Mouse (Mus musculus) cortical plate, adult 2 months (tissue): ENCODE measurements around the gene Phactr1. TPM values are rescaled to one million over a fixed set of nuclear protein-coding genes. Genes with fewer than 3 reads are reported as not detected.
A peak's percentile ranks its signal among the peaks of the same experiment; 100 is the strongest.

Source experiments
- H3K27ac ChIP-seq: fragments of 200-500 bp; 2 replicates; pipeline ENCODE4 v1.5.1; 2012; ENCODE audit warnings: low read length, control low read depth, inconsistent platforms; ENCODE audit not compliant: insufficient read depth
- H3K4me1 ChIP-seq: fragments of 200-500 bp; 2 replicates; pipeline ENCODE4 v1.6.1; 2011; ENCODE audit warnings: low read length; ENCODE audit not compliant: control insufficient read depth, insufficient read depth
- H3K4me3 ChIP-seq: fragments of 200-500 bp; 2 replicates; pipeline ENCODE4 v1.5.1; 2011; ENCODE audit warnings: mild to moderate bottlenecking, low read length, control low read depth; ENCODE audit not compliant: insufficient read depth
- CTCF ChIP-seq: fragments of 200-500 bp; IDR thresholded peaks from 2 replicates; pipeline ENCODE4 v1.5.1; 2011; ENCODE audit warnings: mild to moderate bottlenecking, control low read depth, low read length; ENCODE audit not compliant: insufficient read depth; ENCODE audit errors: extremely low read depth
- POLR2A ChIP-seq: fragments of 200-500 bp; IDR thresholded peaks from 2 replicates; pipeline ENCODE4 v1.6.1; 2011; ENCODE audit warnings: mild to moderate bottlenecking, low read length, control low read depth; ENCODE audit not compliant: insufficient read depth; ENCODE audit errors: extremely low read depth
- polyA plus RNA-seq: library from polyadenylated mRNA; depleted of rRNA; stranded (reverse); fragments of >200 nt; gene quantifications from 2 replicates; pipeline ENCODE4 v1.2.3, GENCODE M21; 2012

Phactr1 gene
- polyA plus RNA-seq, 1 experiment: 206 TPM

DNA sequence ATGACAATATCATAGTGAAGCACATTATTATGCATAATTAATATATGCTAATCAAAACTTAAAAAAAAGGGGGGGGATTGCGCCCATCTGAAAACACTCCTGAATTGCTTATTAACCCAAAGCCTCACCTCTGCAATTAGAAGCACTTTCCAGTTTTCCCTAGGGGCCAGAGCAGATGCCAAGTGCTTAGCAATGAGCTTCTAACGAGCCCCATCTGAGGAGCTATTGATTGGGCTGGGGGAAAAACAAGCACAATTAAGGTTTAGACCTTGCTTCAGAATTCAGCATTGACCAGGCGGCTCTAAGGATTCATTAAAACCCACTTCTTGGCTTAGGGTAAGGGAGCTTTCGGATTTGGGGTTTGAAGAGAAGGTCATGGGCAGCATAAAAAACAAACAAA is 311.9 kb downstream of the Phactr1 start:
- H3K4me1 ChIP-seq: peaks cover 16% of the 10 kb centered on the region
- no peak overlapping the region for H3K4me3 ChIP-seq
- no peak overlapping the region for H3K27ac ChIP-seq
- TF ChIP-seq POLR2A: no peak
- no peak for TF ChIP-seq CTCF

DNA sequence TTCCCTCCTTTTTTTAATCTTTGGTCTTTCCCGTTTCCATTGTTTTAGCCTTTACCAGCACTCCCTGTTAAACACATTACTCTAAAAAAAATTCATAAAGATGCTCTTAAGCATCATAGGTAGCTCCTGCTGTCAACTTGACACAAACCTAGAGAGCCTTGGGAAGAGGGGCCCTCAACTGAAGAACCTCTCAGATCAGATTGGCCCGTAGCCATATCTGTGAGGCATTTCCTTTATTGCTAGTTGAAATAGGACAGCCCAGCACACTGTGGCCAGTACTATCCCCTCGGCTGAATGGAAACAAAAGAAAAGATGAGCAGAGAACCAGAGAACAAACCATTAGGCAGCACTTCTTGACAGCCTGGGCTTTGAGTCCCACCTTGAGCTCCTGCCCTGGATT is 313.9 kb downstream of the Phactr1 start:
- peaks cover 10% of the 10 kb centered on the region; the same call in 1 of the 2 replicates for H3K4me1 ChIP-seq

DNA sequence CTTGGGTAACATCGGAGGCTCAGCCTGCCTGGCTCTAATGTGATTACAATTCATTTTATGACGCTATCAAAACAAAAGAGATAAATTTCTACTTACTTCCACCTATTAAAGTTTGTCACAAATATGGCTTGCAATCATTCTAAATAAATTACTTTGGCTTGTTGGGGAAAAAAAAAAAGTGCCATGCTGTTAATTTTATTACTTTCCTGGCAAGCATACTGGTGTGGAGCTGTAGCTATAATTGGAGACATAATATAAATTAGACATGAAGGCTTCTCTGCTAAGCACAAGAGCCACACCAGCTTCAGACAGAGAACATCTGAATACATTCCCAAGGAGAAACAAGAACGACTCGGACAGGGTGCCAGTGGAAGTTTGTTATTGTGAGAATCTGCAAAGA is 315.8 kb downstream of the Phactr1 start:
- no peak for TF ChIP-seq POLR2A
- TF ChIP-seq CTCF: no peak
- Histone ChIP-seq H3K4me3 (no peak overlapping the region), H3K4me1 (peaks cover 5% of the 10 kb centered on the region; the same call in 1 of the 2 replicates), H3K27ac (no peak overlapping the region)

More for the DNA sequence above, 313.9 kb downstream of the Phactr1 start:
- H3K4me3 ChIP-seq: no peak overlapping the region
- no peak overlapping the region for H3K27ac ChIP-seq
- TF ChIP-seq POLR2A: no peak
- no peak for TF ChIP-seq CTCF

- H3K4me1 ChIP-seq: peaks cover 2% of the 10 kb centered on the region; the same call in 1 of the 2 replicates
- no peak overlapping the region for H3K4me3 ChIP-seq
- no peak overlapping the region for H3K27ac ChIP-seq
- TF ChIP-seq POLR2A (no peak), CTCF (no peak)
Observed at GRCm38 (mm10) chr13:42999287-42999686, 318.9 kb downstream of the Phactr1 start.

GRCm38 (mm10) chr13:43005131-43005579 is 324.7 kb downstream of the Phactr1 start:
- H3K4me3 ChIP-seq: no peak overlapping the region
- TF ChIP-seq POLR2A: no peak
- no peak for TF ChIP-seq CTCF
- H3K27ac ChIP-seq: peak overlapping the region; percentile 47; the same call in 1 of the 2 replicates
- peaks cover 7% of the 10 kb centered on the region; the same call in 1 of the 2 replicates for H3K4me1 ChIP-seq

DNA sequence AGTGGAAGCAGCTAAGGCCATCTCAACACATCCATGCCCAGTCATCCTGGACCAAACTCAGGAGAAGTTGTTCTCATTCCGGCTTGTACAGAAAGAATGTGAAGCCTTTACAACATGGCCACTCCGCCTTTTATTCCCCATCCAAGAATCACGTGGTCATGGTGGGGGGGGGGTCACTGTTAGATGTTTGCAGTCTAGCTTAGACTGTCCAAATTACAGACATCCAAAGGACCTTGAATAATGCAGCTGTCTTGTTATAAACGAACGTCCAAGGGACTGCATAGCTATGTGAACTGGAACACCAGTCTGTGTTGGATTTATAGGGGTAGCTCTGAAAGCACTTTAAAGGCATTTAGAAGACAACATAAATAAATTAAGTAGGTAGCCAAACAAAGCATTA is 328.0 kb downstream of the Phactr1 start:
- Histone ChIP-seq H3K4me1 (peaks cover 10% of the 10 kb centered on the region), H3K27ac (no peak overlapping the region), H3K4me3 (no peak overlapping the region)
- TF ChIP-seq POLR2A (no peak), CTCF (no peak)

DNA sequence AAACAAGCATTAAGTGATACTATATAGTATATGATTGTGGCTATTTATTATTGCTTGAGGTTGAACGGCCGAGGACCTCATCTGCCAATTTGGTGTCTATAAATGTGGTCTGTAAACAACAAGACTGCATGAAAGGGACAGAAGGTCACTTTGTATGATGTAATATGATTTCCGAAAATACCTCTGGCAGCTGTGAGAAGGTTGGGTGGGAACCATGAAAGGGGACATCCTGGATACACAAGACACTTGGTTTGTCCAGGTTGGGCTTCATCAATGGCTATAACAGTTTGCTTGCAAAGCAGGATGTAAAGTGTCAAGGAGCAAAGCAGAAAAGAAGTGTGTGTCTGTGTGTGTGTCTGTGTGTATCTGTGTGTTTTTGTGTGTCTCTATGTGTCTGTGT is 329.2 kb downstream of the Phactr1 start:
- Histone ChIP-seq H3K4me3 (no peak overlapping the region), H3K27ac (0 out of 2 replicates have a peak overlapping the region, but pooled peaks have one; percentile 59), H3K4me1 (peaks cover 10% of the 10 kb centered on the region)
- no peak for TF ChIP-seq CTCF
- TF ChIP-seq POLR2A: no peak

DNA sequence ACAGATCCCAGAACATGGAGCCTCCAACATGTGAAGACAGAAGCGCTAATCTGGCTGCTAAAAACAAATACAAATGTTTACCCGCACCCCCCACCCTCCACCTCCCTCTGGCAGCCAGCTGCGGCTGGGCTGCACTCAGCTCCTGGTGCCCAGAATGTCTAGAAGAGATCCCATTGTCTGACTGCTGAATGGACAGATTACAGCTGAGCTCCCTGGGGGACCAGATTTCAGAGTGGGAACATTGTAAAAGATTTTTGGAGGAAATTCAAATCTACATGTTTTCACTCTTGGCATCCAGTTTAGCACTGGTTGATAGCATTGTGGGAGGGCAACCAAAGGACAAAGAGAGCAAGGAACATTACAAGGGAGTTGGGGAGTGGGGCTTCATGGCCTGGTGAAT is 331.1 kb downstream of the Phactr1 start:
- no peak overlapping the region for H3K4me3 ChIP-seq
- TF ChIP-seq POLR2A (no peak), CTCF (no peak)
- peak overlapping the region; percentile 62; the same call in 1 of the 2 replicates for H3K27ac ChIP-seq
- peaks cover 8% of the 10 kb centered on the region for H3K4me1 ChIP-seq

GRCm38 (mm10) chr13:43013984-43014383 is 333.6 kb downstream of the Phactr1 start:
- TF ChIP-seq CTCF (no peak), POLR2A (no peak)
- Histone ChIP-seq H3K4me1 (peaks cover 8% of the 10 kb centered on the region), H3K27ac (no peak overlapping the region), H3K4me3 (no peak overlapping the region)

DNA sequence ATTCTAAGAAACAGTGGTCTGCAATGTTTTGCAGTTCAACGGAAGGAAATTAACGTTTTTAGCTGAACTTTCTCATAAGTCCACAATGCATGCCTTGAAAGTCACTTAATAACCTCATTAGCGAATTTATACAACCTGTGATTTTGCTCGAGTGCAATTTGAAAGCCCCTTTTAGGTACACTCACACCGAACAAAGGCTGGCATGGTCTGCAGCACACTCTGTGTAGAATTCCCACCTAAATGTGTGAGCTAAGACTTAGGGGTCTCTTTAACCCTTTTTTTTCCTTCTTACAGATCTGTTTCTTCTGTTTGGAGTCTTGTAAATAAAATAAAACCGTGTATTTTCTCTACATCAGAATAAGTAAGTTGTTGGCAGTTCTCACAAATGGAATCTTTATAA is 335.3 kb downstream of the Phactr1 start:
- Histone ChIP-seq H3K27ac (no peak overlapping the region), H3K4me3 (no peak overlapping the region), H3K4me1 (no peaks in the 10 kb centered on the region; the same call in 1 of the 2 replicates)
- TF ChIP-seq CTCF (no peak), POLR2A (no peak)

DNA sequence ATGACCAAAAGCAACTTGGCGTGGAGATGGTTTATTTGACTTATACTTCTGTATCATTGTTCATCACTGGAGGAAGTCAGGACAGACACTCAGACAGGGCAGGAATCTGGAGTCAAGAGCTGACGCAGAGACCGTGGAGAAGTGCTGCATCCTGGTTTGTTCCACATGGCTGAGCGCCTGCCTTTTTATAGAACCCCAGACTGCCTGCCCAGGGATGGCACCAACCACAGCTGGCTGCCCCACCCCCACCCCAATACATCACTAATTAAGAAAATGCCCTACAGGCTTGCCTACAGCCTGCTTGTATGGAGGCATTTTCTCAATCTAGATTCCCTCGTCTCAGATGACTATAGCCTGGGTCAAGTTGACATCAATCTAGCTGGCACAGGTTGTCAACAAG is 338.4 kb downstream of the Phactr1 start:
- no peaks in the 10 kb centered on the region for H3K4me1 ChIP-seq
- no peak overlapping the region for H3K4me3 ChIP-seq
- H3K27ac ChIP-seq: no peak overlapping the region
- no peak for TF ChIP-seq CTCF

- no peak overlapping the region for H3K4me3 ChIP-seq
- no peak overlapping the region for H3K27ac ChIP-seq
- TF ChIP-seq CTCF (no peak), POLR2A (no peak)
- H3K4me1 ChIP-seq: no peaks in the 10 kb centered on the region
Observed at GRCm38 (mm10) chr13:43021031-43021430, 340.6 kb downstream of the Phactr1 start.
